Mouse (Mus musculus): ENCODE measurements around the gene Astl.
"Not testable (repeated sequence)": the region's sequence is repeated elsewhere in the genome, so short reads cannot be mapped to it uniquely, and the experiment has no call there.

The Astl gene

GRCm38 (mm10) chr2:127338416-127338815 lies at the start of gene Astl:
Gene Astl (plus strand): TSS chr2:127338639.
- in situ Hi-C loops (cut with MboI, MseI), result loop anchor here (25.0 kb wide), 1 partner anchor 1551 kb away; the partner anchor contains the start of gene Secisbp2l

- in situ Hi-C loops (cut with MboI, MseI), result loop anchor here (5.0 kb wide), 1 partner anchor 75 kb away; no protein-coding TSS in a partner anchor
Observed at GRCm38 (mm10) chr2:127292250-127292649, 46.2 kb upstream of the Astl start.

- in situ Hi-C loops (cut with MboI, MseI), result loop anchor here (5.0 kb wide), 1 partner anchor 140 kb away; no protein-coding TSS in a partner anchor
Observed at GRCm38 (mm10) chr2:127297001-127297805, 41.2 kb upstream of the Astl start.

- in situ Hi-C loops (cut with MboI, MseI), result loop anchor here (5.0 kb wide), 1 partner anchor 139 kb away; no protein-coding TSS in a partner anchor
Observed at GRCm38 (mm10) chr2:127298056-127298455, 40.4 kb upstream of the Astl start.

- in situ Hi-C loops (cut with MboI, MseI), result no loop called here
Observed at GRCm38 (mm10) chr2:127300701-127301100, 37.7 kb upstream of the Astl start.

- in situ Hi-C loops (cut with MboI, MseI), result no loop called here
Observed at GRCm38 (mm10) chr2:127301883-127302282, 36.6 kb upstream of the Astl start.

GRCm38 (mm10) chr2:127304192-127304591 lies 34.2 kb upstream of the Astl start:
- in situ Hi-C loops (cut with MboI, MseI), result not testable (repeated sequence)

GRCm38 (mm10) chr2:127304609-127305210 lies 33.7 kb upstream of the Astl start:
- in situ Hi-C loops (cut with MboI, MseI), result loop anchor here (5.0 kb wide), 1 partner anchor 43 kb away; no protein-coding TSS in a partner anchor

GRCm38 (mm10) chr2:127306123-127306522 lies 32.3 kb upstream of the Astl start:
- in situ Hi-C loops (cut with MboI, MseI), result loop anchor here (5.0 kb wide), 1 partner anchor 41 kb away; no protein-coding TSS in a partner anchor

- in situ Hi-C loops (cut with MboI, MseI), result loop anchor here (5.0 kb wide), 1 partner anchor 40 kb away; no protein-coding TSS in a partner anchor
Observed at GRCm38 (mm10) chr2:127307179-127307578, 31.3 kb upstream of the Astl start.

- in situ Hi-C loops (cut with MboI, MseI), result loop anchor here (5.0 kb wide), 1 partner anchor 39 kb away; no protein-coding TSS in a partner anchor
Observed at GRCm38 (mm10) chr2:127308660-127309059, 29.8 kb upstream of the Astl start.

- in situ Hi-C loops (cut with MboI, MseI), result no loop called here
Observed at GRCm38 (mm10) chr2:127310246-127310645, 28.2 kb upstream of the Astl start.

GRCm38 (mm10) chr2:127310685-127311084 lies 27.8 kb upstream of the Astl start:
- in situ Hi-C loops (cut with MboI, MseI), result no loop called here

GRCm38 (mm10) chr2:127311193-127311592 lies 27.2 kb upstream of the Astl start:
- in situ Hi-C loops (cut with MboI, MseI), result no loop called here

- in situ Hi-C loops (cut with MboI, MseI), result no loop called here
Observed at GRCm38 (mm10) chr2:127312801-127313200, 25.6 kb upstream of the Astl start.

- in situ Hi-C loops (cut with MboI, MseI), result no loop called here
Observed at GRCm38 (mm10) chr2:127313878-127314277, 24.6 kb upstream of the Astl start.

GRCm38 (mm10) chr2:127314467-127315154 lies 23.8 kb upstream of the Astl start:
- in situ Hi-C loops (cut with MboI, MseI), result no loop called here

- in situ Hi-C loops (cut with MboI, MseI), result no loop called here
Observed at GRCm38 (mm10) chr2:127315155-127315470, 23.3 kb upstream of the Astl start.

GRCm38 (mm10) chr2:127316431-127316830 lies 22.0 kb upstream of the Astl start:
- in situ Hi-C loops (cut with MboI, MseI), result no loop called here

- in situ Hi-C loops (cut with MboI, MseI), result no loop called here
Observed at GRCm38 (mm10) chr2:127318136-127318535, 20.3 kb upstream of the Astl start.

GRCm38 (mm10) chr2:127319071-127319470 lies 19.4 kb upstream of the Astl start:
- in situ Hi-C loops (cut with MboI, MseI), result no loop called here
